Mouse (Mus musculus): ENCODE results near the gene Ankrd28.

Gene Ankrd28

DNA sequence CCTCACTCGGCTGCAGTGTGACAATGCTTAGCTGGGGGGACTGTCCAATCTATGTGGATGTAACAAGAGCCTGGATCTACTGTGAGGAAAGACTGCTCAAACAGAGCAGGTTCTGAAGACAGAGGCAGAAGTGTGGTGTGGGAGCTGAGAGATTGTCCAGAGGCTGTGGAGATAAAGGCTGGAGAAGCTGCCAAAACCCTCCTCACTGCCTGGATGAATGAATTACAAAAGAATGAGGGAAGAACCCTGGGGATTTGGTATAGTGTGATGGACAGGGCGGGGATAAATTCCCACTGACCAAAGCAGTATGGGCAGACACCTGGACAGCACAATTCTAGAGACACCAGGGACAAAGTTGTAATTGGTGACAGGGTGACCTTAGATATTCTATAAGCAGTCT lies 26.7 kb downstream of the Ankrd28 start:
- no peak for TF ChIP-seq GATA4 (IDR thresholded peaks at IDR 0.05; ENCODE audit: insufficient replicate concordance, low read length)

DNA sequence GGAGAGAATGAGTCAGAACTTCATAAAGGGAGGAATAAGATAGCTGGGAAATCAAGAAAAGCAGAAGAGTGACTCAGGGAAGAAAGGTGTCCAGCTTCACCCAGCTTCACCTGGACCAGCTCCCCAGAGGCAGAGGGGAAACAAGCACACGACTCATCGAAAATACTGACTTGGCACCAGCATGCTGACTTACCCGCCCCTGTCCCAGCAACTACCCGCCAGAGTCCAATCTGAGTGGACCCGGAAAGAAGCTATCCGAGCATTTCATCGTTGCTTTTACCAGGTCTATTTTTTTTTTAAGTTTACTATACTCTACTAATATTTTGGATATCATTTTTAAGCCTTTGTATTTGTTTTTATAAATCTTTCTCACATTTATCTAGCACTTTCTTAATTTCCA lies 29.5 kb downstream of the Ankrd28 start:
- no peak for TF ChIP-seq GATA4 (IDR thresholded peaks at IDR 0.05; ENCODE audit: insufficient replicate concordance, low read length)

DNA sequence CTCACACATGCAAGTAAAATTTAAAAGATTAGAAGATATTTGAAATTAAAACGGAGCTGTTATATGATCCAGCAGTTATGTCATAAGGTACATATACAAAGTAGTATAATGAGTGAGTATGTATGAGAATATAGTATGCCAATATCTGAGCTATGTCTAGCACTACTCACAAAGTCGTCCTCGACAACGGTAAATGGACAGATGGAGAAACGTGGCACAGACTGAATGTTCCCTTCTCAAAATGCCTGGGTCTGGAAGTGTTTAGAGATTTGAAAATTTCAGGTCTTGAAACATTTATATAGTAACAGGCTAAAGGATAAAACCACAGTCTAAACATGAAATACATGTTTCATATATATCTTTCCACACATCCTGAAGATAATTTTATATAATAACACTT lies 30.0 kb downstream of the Ankrd28 start:
- TF ChIP-seq GATA4 (IDR thresholded peaks at IDR 0.05; ENCODE audit: insufficient replicate concordance, low read length): no peak

DNA sequence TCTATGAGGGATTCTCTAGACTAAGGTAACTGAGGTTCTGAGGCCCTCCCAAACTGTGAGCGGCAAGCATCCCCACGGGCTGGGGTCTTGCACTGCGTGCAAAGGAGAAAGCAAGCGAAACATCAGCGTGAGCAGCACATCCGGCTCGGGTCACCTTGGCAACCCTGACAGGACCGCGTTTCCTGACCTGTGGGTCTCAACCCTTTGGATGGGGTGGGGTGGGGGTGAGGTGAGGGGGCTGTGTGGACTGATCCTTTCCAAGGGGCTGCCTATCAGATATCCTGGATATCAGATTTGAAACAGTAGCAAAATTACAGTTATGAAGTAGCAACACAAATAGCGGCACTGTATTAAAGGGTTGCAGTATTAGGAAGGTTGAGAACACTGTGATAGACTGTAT lies 31.5 kb downstream of the Ankrd28 start:
- TF ChIP-seq GATA4 (IDR thresholded peaks at IDR 0.05; ENCODE audit: insufficient replicate concordance, low read length): no peak

DNA sequence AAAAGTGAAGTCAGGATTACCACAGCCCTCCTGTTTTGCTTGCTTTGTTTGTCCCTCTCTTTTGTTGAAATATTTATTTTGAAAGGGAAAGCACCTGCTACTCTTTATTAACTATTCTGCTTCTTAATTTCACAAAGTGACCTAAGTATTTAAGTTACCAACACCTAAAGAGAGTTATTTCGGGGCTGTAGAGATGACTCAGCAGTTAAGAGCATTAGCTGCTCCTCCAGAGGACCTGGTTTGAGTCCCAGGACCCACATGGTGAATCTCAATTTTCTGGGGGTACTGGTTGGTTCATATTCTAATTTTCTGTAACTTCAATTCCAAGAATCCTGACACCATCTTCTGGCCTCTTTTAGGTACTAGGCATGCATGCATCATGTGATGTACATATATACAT lies 34.9 kb downstream of the Ankrd28 start:
- TF ChIP-seq GATA4 (IDR thresholded peaks at IDR 0.05; ENCODE audit: insufficient replicate concordance, low read length): no peak

DNA sequence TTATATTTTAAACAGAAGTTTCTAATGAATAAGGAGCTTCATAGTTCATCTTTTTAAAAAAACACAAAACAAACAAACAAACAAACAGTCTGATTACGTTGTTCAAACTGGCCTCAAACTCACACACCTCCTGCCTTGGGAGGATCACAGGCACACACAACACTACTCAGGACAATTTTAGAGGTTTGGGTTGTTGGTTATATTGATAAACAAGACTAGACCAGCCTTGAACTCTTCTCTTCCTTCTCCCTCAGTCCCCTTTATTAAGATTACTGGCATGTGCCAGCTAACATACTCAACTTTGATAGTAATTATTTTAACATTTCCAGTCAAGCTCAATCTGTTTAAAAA lies 35.7 kb downstream of the Ankrd28 start:
- no peak for TF ChIP-seq GATA4 (IDR thresholded peaks at IDR 0.05; ENCODE audit: insufficient replicate concordance, low read length)

DNA sequence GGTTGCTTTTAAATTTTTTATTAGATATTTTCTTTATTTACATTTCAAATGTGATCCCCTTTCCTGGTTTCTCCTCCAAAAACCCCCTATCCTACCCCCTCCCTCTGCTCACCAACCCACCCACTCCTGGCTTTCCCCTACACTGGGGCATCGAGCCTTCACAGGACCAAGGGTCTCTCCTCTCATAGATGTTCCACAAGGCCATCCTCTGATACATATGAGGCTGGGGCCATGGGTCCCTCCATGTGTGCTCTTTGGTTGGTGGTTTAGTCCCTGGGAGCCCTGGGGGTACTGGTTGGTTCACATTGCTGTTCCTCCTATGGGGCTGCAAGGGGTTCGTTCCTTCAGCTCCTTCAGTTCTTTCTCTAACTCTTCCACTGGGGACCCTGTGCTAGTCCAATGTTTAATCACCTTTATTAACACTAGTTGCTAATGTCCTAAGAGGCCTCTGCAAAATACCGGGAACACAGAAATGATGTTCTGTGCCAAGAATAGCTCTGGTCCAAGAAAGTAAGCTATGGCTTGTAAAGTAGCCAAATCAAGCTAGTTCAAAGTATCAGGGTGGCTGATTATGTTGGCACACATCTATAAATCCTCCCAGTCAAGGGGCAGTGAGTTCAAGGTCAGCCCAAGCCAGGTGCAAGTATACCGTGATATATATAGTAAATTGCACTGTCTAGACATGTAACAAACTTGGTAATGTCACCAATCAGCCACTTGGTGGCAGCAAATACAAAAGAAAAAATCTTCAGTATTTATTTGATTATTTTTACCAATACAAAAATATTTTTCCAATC lies 36.3 kb downstream of the Ankrd28 start:
- TF ChIP-seq GATA4 (IDR thresholded peaks at IDR 0.05; ENCODE audit: insufficient replicate concordance, low read length): no peak

DNA sequence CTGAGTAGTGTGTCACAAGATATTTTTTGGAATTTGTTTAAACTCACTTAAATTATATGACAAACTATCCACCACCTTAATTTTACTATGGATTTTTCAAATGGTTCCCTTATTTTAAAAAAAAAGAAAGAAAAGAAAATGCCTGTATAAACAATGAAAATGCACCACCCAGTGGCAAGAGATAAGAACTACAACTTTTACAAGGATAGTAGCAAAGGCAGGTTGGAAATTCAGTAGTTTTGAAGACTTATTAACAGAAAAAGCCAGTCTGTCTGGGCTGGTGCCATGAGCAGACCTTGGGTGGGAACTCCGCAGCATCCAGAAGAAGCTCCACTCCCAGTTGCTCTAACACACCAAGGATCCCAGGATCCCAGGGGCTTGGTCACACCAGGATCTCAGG lies 39.7 kb downstream of the Ankrd28 start:
- no peak for TF ChIP-seq GATA4 (IDR thresholded peaks at IDR 0.05; ENCODE audit: insufficient replicate concordance, low read length)

DNA sequence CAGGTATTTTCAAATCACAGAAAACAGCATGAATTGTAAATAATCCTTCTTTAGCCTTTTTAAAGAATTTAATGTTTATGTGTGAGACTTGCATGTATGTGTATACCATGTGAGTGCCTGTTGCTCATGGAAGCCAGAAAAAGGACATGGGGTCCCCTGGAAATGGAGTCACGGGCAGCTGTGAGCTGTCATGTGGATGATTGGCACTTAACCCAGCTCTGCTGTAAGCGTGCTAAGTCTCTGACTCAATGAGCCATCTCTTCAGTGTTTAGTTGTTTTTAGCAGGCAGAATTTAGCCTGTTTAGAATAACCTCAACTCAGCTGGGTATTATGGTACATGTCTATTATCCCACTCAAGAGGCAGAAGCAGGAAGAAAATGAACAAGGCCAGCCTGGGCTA lies 43.5 kb downstream of the Ankrd28 start:
- TF ChIP-seq GATA4 (IDR thresholded peaks at IDR 0.05; ENCODE audit: insufficient replicate concordance, low read length): no peak

DNA sequence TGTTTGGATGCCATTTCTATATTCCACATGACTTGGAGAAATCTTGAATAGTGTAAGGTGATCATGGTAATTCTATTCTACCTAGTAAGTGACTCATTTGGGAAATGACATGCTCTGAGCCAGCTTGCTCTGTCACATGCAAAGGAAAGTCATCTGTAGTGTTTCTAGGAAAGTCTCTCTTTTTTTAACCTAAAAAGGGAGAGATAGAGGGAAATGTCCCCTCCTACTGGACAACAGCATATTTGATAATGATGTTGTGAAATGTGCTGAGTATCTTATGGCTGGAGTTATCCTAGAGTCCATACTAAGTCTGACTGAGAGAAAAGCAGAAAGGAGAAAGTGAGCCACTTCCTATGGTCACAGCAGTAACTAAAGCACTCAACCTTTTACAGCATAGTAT lies 44.8 kb downstream of the Ankrd28 start:
- no peak for TF ChIP-seq GATA4 (IDR thresholded peaks at IDR 0.05; ENCODE audit: insufficient replicate concordance, low read length)

DNA sequence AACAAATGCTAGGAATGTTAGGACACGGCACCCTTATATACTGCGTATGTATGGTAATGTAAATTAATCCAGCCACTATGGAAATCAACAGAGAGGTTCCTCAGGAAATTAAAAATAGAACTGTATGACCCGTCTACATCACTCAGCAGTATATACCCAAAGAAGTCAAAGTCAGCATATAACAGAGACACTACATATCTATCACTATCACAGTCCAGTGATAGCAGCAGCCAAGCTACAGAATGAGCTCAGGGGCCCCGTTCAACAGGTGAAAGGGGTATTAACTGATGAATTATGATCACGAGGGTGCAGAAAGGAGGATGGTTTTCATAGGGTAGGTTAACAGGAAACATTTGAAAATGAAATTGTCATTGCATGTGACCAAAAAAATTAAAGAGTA lies 45.5 kb downstream of the Ankrd28 start:
- TF ChIP-seq GATA4 (IDR thresholded peaks at IDR 0.05; ENCODE audit: insufficient replicate concordance, low read length): no peak

DNA sequence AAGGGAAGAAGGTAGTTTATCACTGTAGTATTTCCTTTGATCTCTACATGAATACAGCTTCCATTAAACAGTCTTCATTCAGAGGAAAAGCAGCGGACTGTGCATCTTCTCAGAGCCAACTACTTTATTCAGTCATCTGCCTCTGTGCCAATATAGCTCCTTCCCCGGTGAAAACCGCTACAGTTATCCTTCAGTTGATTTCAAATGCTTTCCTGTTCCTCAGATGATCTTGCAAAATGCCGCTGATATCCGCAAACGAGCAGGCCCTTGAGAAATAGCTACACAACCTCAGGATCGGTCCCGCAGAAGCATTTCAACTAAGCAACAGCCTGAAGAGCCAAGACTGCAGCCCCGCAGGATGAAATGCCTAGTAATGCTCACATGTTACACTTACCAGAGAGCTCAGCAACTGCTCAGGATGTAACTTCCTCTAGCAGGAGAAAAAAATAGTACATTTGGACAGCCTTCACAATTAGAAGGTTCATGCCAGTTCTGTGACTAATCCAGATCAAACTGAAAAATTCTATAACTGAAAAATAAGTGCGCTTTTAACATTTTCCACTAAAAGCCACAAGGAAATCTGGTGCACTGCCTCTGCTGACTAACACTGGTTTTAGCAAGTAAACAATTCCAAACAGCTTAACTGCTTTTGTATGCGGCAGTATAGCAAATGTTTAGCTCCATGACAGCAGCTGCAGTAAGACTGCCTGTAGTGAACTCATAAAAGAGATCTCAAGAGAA lies 49.0 kb downstream of the Ankrd28 start:
- no peak for TF ChIP-seq GATA4 (IDR thresholded peaks at IDR 0.05; ENCODE audit: insufficient replicate concordance, low read length)

DNA sequence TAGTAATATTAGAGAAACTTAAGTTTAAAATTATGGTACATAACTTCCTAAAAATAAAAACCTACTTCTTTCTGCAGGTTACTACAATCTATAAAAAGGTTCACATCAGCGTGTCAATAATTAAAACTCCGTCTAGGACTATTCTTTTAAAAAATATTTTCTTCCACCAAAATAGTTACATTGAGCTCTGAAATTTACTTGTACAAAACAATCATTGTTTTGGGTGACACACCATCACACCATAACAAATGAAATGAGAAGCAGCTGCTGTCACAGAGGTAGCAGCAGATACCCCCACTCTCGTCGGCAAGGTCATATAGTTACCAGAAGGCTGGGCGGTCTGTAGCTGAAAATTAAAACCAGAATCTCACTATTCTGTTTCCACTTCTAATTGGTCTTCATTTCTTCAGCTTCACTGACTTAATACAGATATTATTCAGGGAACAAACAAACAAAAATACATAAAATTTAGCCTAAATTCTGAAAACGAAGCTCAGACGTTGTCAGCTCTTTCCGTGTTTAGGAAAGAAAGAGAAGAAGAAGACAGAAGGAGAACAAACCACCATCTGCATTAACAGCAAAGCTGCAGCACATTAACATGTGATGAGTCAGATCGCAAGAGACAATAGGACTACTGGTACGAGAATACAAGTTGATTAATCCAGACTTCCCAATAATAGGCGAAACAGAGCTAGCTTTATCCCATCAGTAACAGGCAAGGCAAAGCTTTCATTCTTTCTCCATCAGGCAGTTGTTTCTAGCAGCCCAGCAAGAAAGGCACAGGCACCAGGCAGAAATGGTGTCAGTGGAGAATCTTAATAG lies 49.8 kb downstream of the Ankrd28 start:
- no peak for TF ChIP-seq GATA4 (IDR thresholded peaks at IDR 0.05; ENCODE audit: insufficient replicate concordance, low read length)

DNA sequence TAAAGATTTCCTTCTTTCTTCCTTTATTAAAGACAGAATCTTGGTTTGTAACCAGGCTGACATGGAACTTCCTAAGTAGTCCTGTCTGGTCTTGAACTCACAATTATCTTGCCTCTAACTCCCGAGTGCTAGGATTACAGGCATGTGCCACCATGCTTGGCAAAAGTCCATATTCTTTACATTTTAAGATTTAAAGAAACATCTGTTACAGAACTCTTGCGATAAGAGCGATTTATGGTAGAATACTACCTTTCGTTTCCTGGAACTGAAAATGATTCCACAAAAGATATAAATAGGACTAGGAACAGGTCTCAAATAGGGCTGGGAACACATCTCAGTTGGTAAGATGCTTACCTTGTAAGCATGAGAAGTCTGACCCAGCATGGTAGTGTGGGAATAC lies 56.9 kb downstream of the Ankrd28 start:
- TF ChIP-seq GATA4 (IDR thresholded peaks at IDR 0.05; ENCODE audit: insufficient replicate concordance, low read length): no peak

DNA sequence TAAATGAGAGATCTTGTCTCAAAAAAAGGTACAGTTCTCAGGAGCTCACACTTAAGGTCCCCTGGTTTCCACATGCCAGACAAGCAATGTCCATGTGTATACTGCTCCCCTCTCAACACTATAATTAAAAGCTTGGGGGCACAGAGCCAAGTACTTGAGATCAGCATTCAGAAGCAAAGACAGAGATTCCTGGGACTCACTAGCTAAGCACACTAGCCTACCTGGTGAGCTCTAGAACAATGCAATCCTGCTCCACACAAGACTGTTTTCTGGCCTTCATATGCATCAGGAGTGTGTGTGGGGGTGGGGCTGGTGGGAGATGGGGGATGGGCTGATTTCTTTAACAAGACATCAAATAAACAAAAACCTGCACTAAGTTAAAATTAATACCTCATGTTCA lies 58.2 kb downstream of the Ankrd28 start:
- TF ChIP-seq GATA4 (IDR thresholded peaks at IDR 0.05; ENCODE audit: insufficient replicate concordance, low read length): no peak

DNA sequence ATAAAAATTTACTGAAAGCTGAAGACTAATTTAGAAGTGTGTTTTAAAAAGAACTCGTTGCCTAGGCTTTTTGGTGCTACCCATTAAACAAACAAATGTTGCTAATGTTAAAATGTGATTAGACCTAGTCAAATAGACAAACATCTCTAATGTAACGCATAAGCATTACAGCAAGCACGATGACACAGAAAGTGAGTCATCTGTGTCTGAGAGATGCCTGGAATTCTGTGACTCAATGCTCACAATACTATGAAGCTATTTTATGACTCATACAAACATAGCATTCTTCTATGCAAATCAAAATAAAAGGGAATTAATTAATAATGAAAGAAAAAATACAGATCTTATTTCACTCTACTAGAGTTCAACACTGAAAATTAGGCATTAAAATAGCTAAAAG lies 61.9 kb downstream of the Ankrd28 start:
- no peak for TF ChIP-seq GATA4 (IDR thresholded peaks at IDR 0.05; ENCODE audit: insufficient replicate concordance, low read length)
